8 mouse cellular contexts compared by ENCODE assay signal in the genomic region with DNA sequence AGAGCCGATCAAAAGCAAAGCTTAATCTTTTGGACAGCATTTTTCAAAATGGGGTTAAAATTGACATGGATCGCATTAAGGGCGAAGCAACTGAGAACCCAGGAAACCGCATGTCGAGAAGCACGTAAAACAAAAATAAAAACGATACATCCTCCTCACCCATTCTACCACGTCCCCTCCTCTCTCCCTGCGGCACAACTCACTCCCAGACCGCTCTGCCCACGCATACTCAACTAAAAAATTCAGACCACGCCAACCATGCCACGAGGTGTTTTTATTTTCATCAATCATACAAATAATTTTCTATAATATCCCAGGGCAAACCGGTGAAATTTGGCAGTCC. TPM values are rescaled to one million over a fixed set of nuclear protein-coding genes. Genes with fewer than 3 reads are reported as not detected.
DNase-seq lines count a peak whose midpoint lies in the region; ATAC-seq and TF ChIP-seq lines count a peak whose summit lies in the region.

No protein-coding gene starts in this region.

- no peak for DNase-seq in heart, postnatal 10 days
- DNase-seq in limb, embryonic 11.5 days (ENCODE audit: low spot score): no peak
- DNase-seq in frontal cortex, postnatal 25 days (ENCODE audit: low spot score in 2 of 2): no peak
- no peak for DNase-seq in MN1 (ENCODE audit: low spot score)

- H3K27me3 ChIP-seq in heart, embryonic 12.5 days (replicated peaks): no peaks in the 10 kb centered on the region
- no peaks in the 10 kb centered on the region for H3K27me3 ChIP-seq in C2C12 (ENCODE audit: control insufficient read depth, insufficient read depth, insufficient read length)
- no peaks in the 10 kb centered on the region for H3K27me3 ChIP-seq in embryonic facial prominence, embryonic 12.5 days
- no peaks in the 10 kb centered on the region for H3K27me3 ChIP-seq in limb, embryonic 11.5 days (ENCODE audit: control insufficient read depth, insufficient read depth, low read length)
- no peaks in the 10 kb centered on the region for H3K27me3 ChIP-seq in small intestine, adult 2 months (ENCODE audit: control insufficient read depth, insufficient read depth, low read length)

- peak overlapping the region; percentile 42; the same call in 1 of the 2 replicates for H3K27ac ChIP-seq in heart, embryonic 12.5 days (ENCODE audit: poor library complexity, severe bottlenecking)
- peak overlapping the region; percentile 73 for H3K27ac ChIP-seq in embryonic facial prominence, embryonic 12.5 days
- H3K27ac ChIP-seq in limb, embryonic 11.5 days (replicated peaks; ENCODE audit: low read depth, low read length): no peak overlapping the region
- no peak overlapping the region for H3K27ac ChIP-seq in small intestine, adult 2 months (ENCODE audit: insufficient read depth, low read depth, low read length)

- H3K36me3 ChIP-seq in heart, embryonic 12.5 days: no peaks in the 10 kb centered on the region
- H3K36me3 ChIP-seq in C2C12 (ENCODE audit: control insufficient read depth, insufficient read depth): peaks cover 7% of the 10 kb centered on the region
- no peaks in the 10 kb centered on the region for H3K36me3 ChIP-seq in embryonic facial prominence, embryonic 12.5 days
- H3K36me3 ChIP-seq in limb, embryonic 11.5 days (ENCODE audit: control insufficient read depth, insufficient read depth, low read length): no peaks in the 10 kb centered on the region
- H3K36me3 ChIP-seq in small intestine, adult 2 months (ENCODE audit: control insufficient read depth, insufficient read depth, low read length): no peaks in the 10 kb centered on the region

- intact Hi-C loops in heart, postnatal 10 days (cut with DNase I): loop anchor here (2.0 to 5.0 kb wide), 2 partner anchors 24 to 55 kb away; no protein-coding TSS in a partner anchor

- peak overlapping the region; percentile 99 for H3K9ac ChIP-seq in heart, embryonic 12.5 days
- H3K9ac ChIP-seq in embryonic facial prominence, embryonic 12.5 days: peak overlapping the region; percentile 99
- peak overlapping the region; percentile 46 for H3K9ac ChIP-seq in limb, embryonic 11.5 days (ENCODE audit: low read length)

- H3K79me2 ChIP-seq in C2C12 (ENCODE audit: control insufficient read depth, insufficient read depth): peaks cover 25% of the 10 kb centered on the region

- peak overlapping the region; percentile 71 for H3K4me2 ChIP-seq in heart, embryonic 12.5 days
- peak overlapping the region; percentile 84 for H3K4me2 ChIP-seq in embryonic facial prominence, embryonic 12.5 days (replicated peaks)
- peak overlapping the region; percentile 42 for H3K4me2 ChIP-seq in limb, embryonic 11.5 days (ENCODE audit: low read depth, severe bottlenecking)

- peaks cover 6% of the 10 kb centered on the region for H3K79me3 ChIP-seq in C2C12 (ENCODE audit: low read depth)

- H3ac ChIP-seq in C2C12 (ENCODE audit: control insufficient read depth, insufficient read length, low read depth): peak overlapping the region; percentile 86

- H3K4me3 ChIP-seq in heart, embryonic 12.5 days: peak overlapping the region; percentile 97
- peak overlapping the region; percentile 74 for H3K4me3 ChIP-seq in C2C12 (ENCODE audit: insufficient read depth, poor library complexity, severe bottlenecking)
- H3K4me3 ChIP-seq in embryonic facial prominence, embryonic 12.5 days: peak overlapping the region; percentile 87
- H3K4me3 ChIP-seq in limb, embryonic 11.5 days (ENCODE audit: low read depth, low read length): peak overlapping the region; percentile 90
- peak overlapping the region; percentile 93 for H3K4me3 ChIP-seq in small intestine, adult 2 months (ENCODE audit: low read depth, low read length)

- peaks cover 29% of the 10 kb centered on the region for H3K4me1 ChIP-seq in heart, embryonic 12.5 days (replicated peaks)
- peaks cover 22% of the 10 kb centered on the region for H3K4me1 ChIP-seq in embryonic facial prominence, embryonic 12.5 days
- peaks cover 15% of the 10 kb centered on the region for H3K4me1 ChIP-seq in limb, embryonic 11.5 days (ENCODE audit: control insufficient read depth, insufficient read depth, low read length)
- peaks cover 23% of the 10 kb centered on the region for H3K4me1 ChIP-seq in small intestine, adult 2 months (ENCODE audit: control insufficient read depth, insufficient read depth, insufficient read length, low read length)

- no peak for TF ChIP-seq CTCF in C2C12 (IDR thresholded peaks at IDR 0.05; ENCODE audit: control insufficient read depth, insufficient read depth, insufficient read length)
- TF ChIP-seq CTCF in small intestine, adult 2 months (IDR thresholded peaks at IDR 0.05; ENCODE audit: extremely low read depth, insufficient read length, insufficient replicate concordance, low read depth, low read length): no peak

- 2% methylated on average over 14 of the region's 14 CpGs for WGBS in heart, embryonic 12.5 days
- WGBS in embryonic facial prominence, embryonic 12.5 days: under 1% methylated on average over 14 of the region's 14 CpGs
- WGBS in limb, embryonic 11.5 days: 2% methylated on average over 14 of the region's 14 CpGs
- 29% methylated on average over 14 of the region's 14 CpGs for WGBS in small intestine, adult 2 months

- ATAC-seq in heart, embryonic 12.5 days (ENCODE audit: insufficient number of reproducible peaks, low FRiP score): no peak
- no peak for ATAC-seq in embryonic facial prominence, embryonic 12.5 days (ENCODE audit: insufficient number of reproducible peaks, insufficient read depth, low FRiP score, low TSS enrichment)
- ATAC-seq in limb, embryonic 11.5 days (ENCODE audit: insufficient number of reproducible peaks, low FRiP score, low TSS enrichment, low read depth): no peak

- H3K9me3 ChIP-seq in heart, embryonic 12.5 days (replicated peaks): no peaks in the 10 kb centered on the region
- H3K9me3 ChIP-seq in embryonic facial prominence, embryonic 12.5 days: no peaks in the 10 kb centered on the region
- H3K9me3 ChIP-seq in limb, embryonic 11.5 days (ENCODE audit: control insufficient read depth, low read length): no peaks in the 10 kb centered on the region

- no peak for TF ChIP-seq POLR2A in small intestine, adult 2 months (IDR thresholded peaks at IDR 0.05; ENCODE audit: low read depth, low read length)

TF ChIP-seq in C2C12, 6 proteins besides CTCF, POLR2A, EP300 and RAD21:
- TF ChIP-seq USF1 (IDR thresholded peaks at IDR 0.05; ENCODE audit: low read depth) (no peak), FOSL1 (IDR thresholded peaks at IDR 0.05; ENCODE audit: insufficient read depth, low read length, poor library complexity, severe bottlenecking) (no peak), MYOD1 (IDR thresholded peaks at IDR 0.05; ENCODE audit: control insufficient read depth, insufficient read length, low read depth) (no peak), MAX (IDR thresholded peaks at IDR 0.05) (no peak), CEBPB (IDR thresholded peaks at IDR 0.05; ENCODE audit: low read depth) (no peak), MYOG (IDR thresholded peaks at IDR 0.05; ENCODE audit: control insufficient read depth, extremely low read depth, insufficient read length) (no peak)

RNA-seq across cellular contexts. Expression of gene Tmsb10, which starts 1.5 kb away (rescaled TPM):
- 2,303 and 2,375 TPM in 2 replicates for polyA plus RNA-seq in heart, embryonic 12.5 days (2016; fragmentation: Nextera tagmentation; extraction: Ambion mirVana)
- 100 to 1,000 TPM; 526 to 622 TPM for total RNA-seq in heart, postnatal 10 days (2021)
- 3,526 TPM for polyA plus RNA-seq in C2C12 (2012; fragmentation: generic; extraction: Trizol)
- polyA plus RNA-seq in embryonic facial prominence, embryonic 12.5 days (2016; fragmentation: Nextera tagmentation; extraction: Ambion mirVana): 3,988 and 4,068 TPM in 2 replicates
- 3,502 and 3,578 TPM in 2 replicates for polyA plus RNA-seq in limb, embryonic 11.5 days (2014; fragmentation: Nextera tagmentation; extraction: Ambion mirVana)
- polyA plus RNA-seq in small intestine, adult 2 months (2012; rRNA removed): 16.5 and 30.4 TPM in 2 replicates

RNA-seq across cellular contexts. Expression of gene Kcmf1, which starts 57.3 kb away (rescaled TPM):
- 46.2 and 50.8 TPM in 2 replicates for polyA plus RNA-seq in heart, embryonic 12.5 days (2016; fragmentation: Nextera tagmentation; extraction: Ambion mirVana)
- 10 to 100 TPM; 89.6 to 92.4 TPM for total RNA-seq in heart, postnatal 10 days (2021)
- polyA plus RNA-seq in C2C12 (2012; fragmentation: generic; extraction: Trizol): 56.7 TPM
- 48.0 and 57.3 TPM in 2 replicates for polyA plus RNA-seq in embryonic facial prominence, embryonic 12.5 days (2016; fragmentation: Nextera tagmentation; extraction: Ambion mirVana)
- polyA plus RNA-seq in limb, embryonic 11.5 days (2014; fragmentation: Nextera tagmentation; extraction: Ambion mirVana): 49.8 and 52.0 TPM in 2 replicates
- 99.8 and 254 TPM in 2 replicates for polyA plus RNA-seq in small intestine, adult 2 months (2012; rRNA removed)

Comparison
In these comparisons a context has a peak if more than half of its experiments do, and no peak if none do; other contexts are left out.
1. H3K27ac ChIP-seq: peak in heart, embryonic 12.5 days (single experiment) and embryonic facial prominence, embryonic 12.5 days (single experiment); none in limb, embryonic 11.5 days (single experiment) and small intestine, adult 2 months (single experiment).
2. H3K9ac ChIP-seq: peak in every context shown above with its lines; median percentile 99 in heart, embryonic 12.5 days; 99 in embryonic facial prominence, embryonic 12.5 days; 46 in limb, embryonic 11.5 days.
3. RNA of gene Tmsb10, which starts 1.5 kb away (polyA plus RNA-seq): 3,988 to 4,068 TPM in embryonic facial prominence, embryonic 12.5 days, 3,502 to 3,578 TPM in limb, embryonic 11.5 days, 3,526 TPM in C2C12 (single experiment) and 2,303 to 2,375 TPM in heart, embryonic 12.5 days; 16.5 to 30.4 TPM in small intestine, adult 2 months; every median in the first group is over 10 times any median in the second.
4. Peak in every context shown above with its lines, with median percentiles within 50 percentile points of each other: H3K4me2 ChIP-seq and H3K4me3 ChIP-seq.